Mouse (Mus musculus) gastrocnemius, postnatal 36 days (tissue): ENCODE measurements around the gene Sec16a. TPM values are rescaled to one million over a fixed set of nuclear protein-coding genes. Genes with fewer than 3 reads are reported as not detected.

Experiments used
- DNase-seq, 2 experiments: peaks; one replicate each; pipeline ENCODE4 v3.0.0; 2022
- intact Hi-C: fragments of 180-260 bp; cut with DNase I; formaldehyde crosslinking; loops from one replicate; pipeline ENCODE4 v1.15.1; 2025
- long read RNA-seq, 2 experiments: library from polyadenylated mRNA; stranded (forward); transcript quantifications; one replicate each; pipeline ENCODE4 v2.0.0; 2021
- total RNA-seq, 2 experiments: library from RNA; stranded (reverse); gene quantifications; 2 replicates each; pipeline ENCODE4 v1.2.3; 2021

Sec16a gene
- 10 to 100 TPM; 21.0 to 23.9 TPM for total RNA-seq
- long read RNA-seq, experiment 1, partial matches to known transcripts: 0 of 5 reads
- long read RNA-seq, experiment 1, other reads (novel, unspliced or antisense): 5 of 5 reads
- long read RNA-seq, experiment 2, partial matches to known transcripts: 4 of 6 reads
- long read RNA-seq, experiment 2, other reads (novel, unspliced or antisense): 2 of 6 reads

- intact Hi-C loops: loop anchor here (5.0 kb wide), 1 partner anchor 457 kb away; the partner anchor contains the start of gene Surf6
- DNase-seq: peak; percentile 100
Measured at GRCm38 (mm10) chr2:26444946-26445665, at the start of gene Sec16a. Gene Sec16a (minus strand): TSS chr2:26445216.

- DNase-seq: peak in 1 of 2 experiments; percentile 35
- intact Hi-C loops: no loop called here
Measured at GRCm38 (mm10) chr2:26494396-26494795, 49.4 kb upstream of the Sec16a start.

GRCm38 (mm10) chr2:26493021-26493781 lies 48.2 kb upstream of the Sec16a start:
- no peak for DNase-seq
- intact Hi-C loops: no loop called here

- DNase-seq: no peak
- intact Hi-C loops: no loop called here
Measured at GRCm38 (mm10) chr2:26490760-26491301, 45.8 kb upstream of the Sec16a start.

- intact Hi-C loops: no loop called here
- DNase-seq: no peak
Measured at GRCm38 (mm10) chr2:26488535-26489135, 43.6 kb upstream of the Sec16a start.

- peak; percentile 30 to 47 for DNase-seq
- intact Hi-C loops: no loop called here
Measured at GRCm38 (mm10) chr2:26487322-26488021, 42.5 kb upstream of the Sec16a start.

- DNase-seq: no peak
- intact Hi-C loops: no loop called here
Measured at GRCm38 (mm10) chr2:26486835-26487321, 41.9 kb upstream of the Sec16a start.

GRCm38 (mm10) chr2:26486264-26486810 lies 41.3 kb upstream of the Sec16a start:
- DNase-seq: no peak
- intact Hi-C loops: no loop called here

GRCm38 (mm10) chr2:26485710-26486109 lies 40.7 kb upstream of the Sec16a start:
- DNase-seq: no peak
- intact Hi-C loops: no loop called here

GRCm38 (mm10) chr2:26485278-26485677 lies 40.3 kb upstream of the Sec16a start:
- intact Hi-C loops: no loop called here
- no peak for DNase-seq

GRCm38 (mm10) chr2:26484169-26484568 lies 39.2 kb upstream of the Sec16a start:
- no peak for DNase-seq
- intact Hi-C loops: no loop called here

GRCm38 (mm10) chr2:26483230-26483869 lies 38.3 kb upstream of the Sec16a start:
- no peak for DNase-seq
- intact Hi-C loops: no loop called here

- intact Hi-C loops: no loop called here
- no peak for DNase-seq
Measured at GRCm38 (mm10) chr2:26482824-26483223, 37.8 kb upstream of the Sec16a start.

- intact Hi-C loops: no loop called here
- DNase-seq: no peak
Measured at GRCm38 (mm10) chr2:26481724-26482495, 36.9 kb upstream of the Sec16a start.

GRCm38 (mm10) chr2:26480911-26481310 lies 35.9 kb upstream of the Sec16a start:
- intact Hi-C loops: no loop called here
- DNase-seq: no peak

GRCm38 (mm10) chr2:26478685-26479205 lies 33.7 kb upstream of the Sec16a start:
- intact Hi-C loops: no loop called here
- no peak for DNase-seq

- no peak for DNase-seq
- intact Hi-C loops: no loop called here
Measured at GRCm38 (mm10) chr2:26477911-26478310, 32.9 kb upstream of the Sec16a start.
